Mouse (Mus musculus) megakaryocyte-erythroid progenitor cell, adult 5-6 weeks (primary cell): ENCODE results near the gene Clcn6. TPM values are rescaled to one million over a fixed set of nuclear protein-coding genes. Genes with fewer than 3 reads are reported as not detected.

Experiments used
- total RNA-seq, 2 experiments: library from RNA; stranded (forward) in 1 of 2; stranded (reverse) in 1 of 2; fragments of 200-1000, 215-1000 nt in 1 of 2; fragments of >200 nt in 1 of 2; fragmentation: Nextera tagmentation in 1 of 2; gene quantifications; 2 replicates each; pipeline ENCODE4 v1.2.3; 2014 to 2017

Gene Clcn6
- total RNA-seq, 2 experiments from 2014 or later, result 2.9 to 6.9 TPM

Other genes with a start within 250 kb of the Clcn6 start
- 40.3 and 44.9 TPM in 2 replicates for gene Zfp984, start 229.0 kb downstream of the Clcn6 start, total RNA-seq (2014; fragmentation: Nextera tagmentation)
- gene Zfp984, start 229.0 kb downstream of the Clcn6 start, total RNA-seq (2017), result 47.6 and 71.4 TPM in 2 replicates
- 4.2 and 9.7 TPM in 2 replicates for gene Zfp933, start 190.5 kb downstream of the Clcn6 start, total RNA-seq (2014; fragmentation: Nextera tagmentation)
- gene Zfp933, start 190.5 kb downstream of the Clcn6 start, total RNA-seq (2017), result 4.2 and 6.4 TPM in 2 replicates
- 48.9 and 75.8 TPM in 2 replicates for gene Miip, start 170.0 kb downstream of the Clcn6 start, total RNA-seq (2014; fragmentation: Nextera tagmentation)
- 30.4 and 36.7 TPM in 2 replicates for gene Miip, start 170.0 kb downstream of the Clcn6 start, total RNA-seq (2017)
- gene Fv1, start 169.8 kb downstream of the Clcn6 start, total RNA-seq (2014; fragmentation: Nextera tagmentation), result 6.2 and 12.6 TPM in 2 replicates
- 10.4 and 21.7 TPM in 2 replicates for gene Fv1, start 169.8 kb downstream of the Clcn6 start, total RNA-seq (2017)
- 26.1 and 28.1 TPM in 2 replicates for gene Mfn2, start 134.1 kb downstream of the Clcn6 start, total RNA-seq (2014; fragmentation: Nextera tagmentation)
- 22.2 and 32.1 TPM in 2 replicates for gene Mfn2, start 134.1 kb downstream of the Clcn6 start, total RNA-seq (2017)
- 1.3 and 5.4 TPM in 2 replicates for gene Plod1, start 102.1 kb downstream of the Clcn6 start, total RNA-seq (2014; fragmentation: Nextera tagmentation)
- 1.8 and 2.9 TPM in 2 replicates for gene Plod1, start 102.1 kb downstream of the Clcn6 start, total RNA-seq (2017)
- 22.5 and 23.7 TPM in 2 replicates for gene 2510039O18Rik, start 97.9 kb downstream of the Clcn6 start, total RNA-seq (2014; fragmentation: Nextera tagmentation)
- 21.4 and 27.4 TPM in 2 replicates for gene 2510039O18Rik, start 97.9 kb downstream of the Clcn6 start, total RNA-seq (2017)
- gene Nppb, start 53.0 kb downstream of the Clcn6 start, total RNA-seq (2014; fragmentation: Nextera tagmentation), result not detected in 2 replicates
- gene Nppb, start 53.0 kb downstream of the Clcn6 start, total RNA-seq (2017), result not detected in 2 replicates
- not detected in 2 replicates for gene Nppa, start 38.1 kb downstream of the Clcn6 start, total RNA-seq (2014; fragmentation: Nextera tagmentation)
- gene Nppa, start 38.1 kb downstream of the Clcn6 start, total RNA-seq (2017), result not detected in 2 replicates
- 2.2 and 5.8 TPM in 2 replicates for gene Mthfr, start 256 bp upstream of the Clcn6 start, total RNA-seq (2014; fragmentation: Nextera tagmentation)
- 3.3 and 4.0 TPM in 2 replicates for gene Mthfr, start 256 bp upstream of the Clcn6 start, total RNA-seq (2017)
- 15.4 and 26.3 TPM in 2 replicates for gene Agtrap, start 49.2 kb upstream of the Clcn6 start, total RNA-seq (2014; fragmentation: Nextera tagmentation)
- gene Agtrap, start 49.2 kb upstream of the Clcn6 start, total RNA-seq (2017), result 11.6 and 20.4 TPM in 2 replicates
- 25.1 and 28.9 TPM in 2 replicates for gene Mad2l2, start 91.6 kb upstream of the Clcn6 start, total RNA-seq (2014; fragmentation: Nextera tagmentation)
- gene Mad2l2, start 91.6 kb upstream of the Clcn6 start, total RNA-seq (2017), result 5.8 and 10.9 TPM in 2 replicates
- gene Draxin, start 91.9 kb upstream of the Clcn6 start, total RNA-seq (2014; fragmentation: Nextera tagmentation), result not detected in 2 replicates
- gene Draxin, start 91.9 kb upstream of the Clcn6 start, total RNA-seq (2017), result not detected in 2 replicates
- gene Fbxo6, start 113.3 kb upstream of the Clcn6 start, total RNA-seq (2014; fragmentation: Nextera tagmentation), result 19.7 and 25.6 TPM in 2 replicates
- 10.5 and 12.7 TPM in 2 replicates for gene Fbxo6, start 113.3 kb upstream of the Clcn6 start, total RNA-seq (2017)
- gene Fbxo44, start 121.7 kb upstream of the Clcn6 start, total RNA-seq (2014; fragmentation: Nextera tagmentation), result 6.0 and 6.6 TPM in 2 replicates
- gene Fbxo44, start 121.7 kb upstream of the Clcn6 start, total RNA-seq (2017), result 4.1 and 5.5 TPM in 2 replicates
- gene Fbxo2, start 121.8 kb upstream of the Clcn6 start, total RNA-seq (2014; fragmentation: Nextera tagmentation), result not detected in 2 replicates
- not detected in 2 replicates for gene Fbxo2, start 121.8 kb upstream of the Clcn6 start, total RNA-seq (2017)
- not detected in 2 replicates for gene Disp3, start 249.1 kb upstream of the Clcn6 start, total RNA-seq (2014; fragmentation: Nextera tagmentation)
- not detected in 2 replicates for gene Disp3, start 249.1 kb upstream of the Clcn6 start, total RNA-seq (2017)